Mouse (Mus musculus): ENCODE data around the gene Scn4a. TPM values are rescaled to one million over a fixed set of nuclear protein-coding genes. Genes with fewer than 3 reads are reported as not detected.
A peak's percentile ranks its signal among the peaks of the same experiment; 100 is the strongest.
"Not testable (repeated sequence)": the region's sequence is repeated elsewhere in the genome, so short reads cannot be mapped to it uniquely, and the experiment has no call there.

The Scn4a gene
- polyA plus RNA-seq, 1 experiment from 2014 or later, result 1.5 TPM

DNA sequence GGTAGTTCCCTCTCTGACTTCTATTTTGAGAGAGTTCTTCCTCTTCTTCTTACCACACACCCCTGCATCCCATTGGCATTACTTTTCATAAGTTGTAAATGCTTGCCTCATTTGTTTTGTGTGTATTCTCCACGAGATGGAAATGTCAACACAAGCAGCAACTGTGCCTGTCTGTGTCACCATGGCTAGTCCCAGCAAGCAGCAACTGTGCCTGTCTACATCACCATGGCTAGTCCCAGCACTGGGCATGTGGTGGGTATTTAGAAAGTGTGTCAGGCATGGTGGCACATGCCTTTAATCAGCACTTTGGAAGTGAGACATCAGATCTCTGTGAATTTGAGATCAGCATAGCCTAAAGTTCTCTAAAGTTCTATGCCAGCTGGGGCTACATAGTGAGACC lies 1.1 kb upstream of the Scn4a start:
- Histone ChIP-seq H3K9ac (ENCODE audit: low read depth, low read length) (no peak overlapping the region), H3K4me2 (ENCODE audit: low read depth, low read length) (no peak overlapping the region), H3K27ac (replicated peaks; ENCODE audit: low read depth, low read length) (no peak overlapping the region), H3K4me3 (ENCODE audit: low read depth, low read length) (no peak overlapping the region), H3K4me1 (ENCODE audit: control insufficient read depth, insufficient read depth, low read length) (no peaks in the 10 kb centered on the region), H3K27me3 (replicated peaks; ENCODE audit: control insufficient read depth, insufficient read depth, low read length) (no peaks in the 10 kb centered on the region), H3K36me3 (ENCODE audit: control insufficient read depth, insufficient read depth, low read length) (no peaks in the 10 kb centered on the region), H3K9me3 (ENCODE audit: control insufficient read depth, low read length) (no peaks in the 10 kb centered on the region)
- DNase-seq (ENCODE audit: low spot score) (no peak), ATAC-seq (ENCODE audit: low read depth) (no peak)
- 46% methylated on average over 1 of the region's 1 CpGs for WGBS

DNA sequence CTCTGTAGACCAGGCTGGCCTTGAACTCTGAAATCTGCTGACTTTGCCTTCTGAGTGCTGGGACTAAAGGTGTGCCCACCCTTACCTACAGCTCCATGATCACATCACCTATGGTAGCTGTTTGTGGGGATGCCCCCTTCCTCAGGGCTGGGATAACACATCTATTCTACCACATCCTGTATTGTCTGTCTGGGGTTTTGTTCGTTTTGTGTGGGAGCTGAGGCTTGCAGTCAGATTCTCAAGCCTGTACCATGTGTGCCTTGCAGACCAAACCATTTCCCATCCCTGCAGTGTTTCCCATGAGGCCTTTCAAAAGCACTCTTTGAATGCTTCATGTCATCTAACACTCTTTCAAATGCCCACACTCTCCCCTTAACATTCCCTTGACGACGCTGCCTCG lies 1.1 kb downstream of the Scn4a start:
- no peaks in the 10 kb centered on the region for H3K9me3 ChIP-seq (ENCODE audit: control insufficient read depth, low read length)
- H3K27me3 ChIP-seq (replicated peaks; ENCODE audit: control insufficient read depth, insufficient read depth, low read length), result no peaks in the 10 kb centered on the region
- DNase-seq (ENCODE audit: low spot score), result no peak
- H3K4me1 ChIP-seq (ENCODE audit: control insufficient read depth, insufficient read depth, low read length), result no peaks in the 10 kb centered on the region
- H3K27ac ChIP-seq (replicated peaks; ENCODE audit: low read depth, low read length), result no peak overlapping the region
- ATAC-seq (ENCODE audit: low read depth), result no peak
- WGBS, result 66% methylated on average over 4 of the region's 4 CpGs
- no peak overlapping the region for H3K9ac ChIP-seq (ENCODE audit: low read depth, low read length)
- no peak overlapping the region for H3K4me2 ChIP-seq (ENCODE audit: low read depth, low read length)
- no peak overlapping the region for H3K4me3 ChIP-seq (ENCODE audit: low read depth, low read length)
- H3K36me3 ChIP-seq (ENCODE audit: control insufficient read depth, insufficient read depth, low read length), result no peaks in the 10 kb centered on the region

DNA sequence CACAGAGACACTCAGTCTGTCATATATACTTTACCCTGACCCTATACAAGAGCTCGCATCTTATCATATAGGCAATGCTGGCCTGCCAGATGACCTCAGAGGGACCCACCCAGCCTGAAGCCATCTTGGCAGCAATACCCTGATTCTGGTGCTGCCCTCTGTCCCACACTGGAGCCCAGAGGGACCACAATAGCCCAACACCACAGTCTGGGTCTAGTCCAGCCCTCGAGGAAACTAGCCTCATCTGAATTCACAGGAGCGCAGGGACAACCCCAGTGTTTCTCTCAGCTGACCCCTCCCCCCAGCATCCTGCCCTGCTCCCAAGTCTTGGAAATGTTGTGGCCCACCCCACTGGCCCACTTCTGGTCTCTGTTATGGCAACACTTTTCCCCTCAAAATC lies 1.8 kb downstream of the Scn4a start:
- Histone ChIP-seq H3K9ac (ENCODE audit: low read depth, low read length) (no peak overlapping the region), H3K36me3 (ENCODE audit: control insufficient read depth, insufficient read depth, low read length) (no peaks in the 10 kb centered on the region), H3K27ac (replicated peaks; ENCODE audit: low read depth, low read length) (no peak overlapping the region), H3K4me3 (ENCODE audit: low read depth, low read length) (no peak overlapping the region), H3K4me2 (ENCODE audit: low read depth, low read length) (no peak overlapping the region), H3K4me1 (ENCODE audit: control insufficient read depth, insufficient read depth, low read length) (no peaks in the 10 kb centered on the region), H3K9me3 (ENCODE audit: control insufficient read depth, low read length) (no peaks in the 10 kb centered on the region), H3K27me3 (replicated peaks; ENCODE audit: control insufficient read depth, insufficient read depth, low read length) (no peaks in the 10 kb centered on the region)
- no peak for DNase-seq (ENCODE audit: low spot score)
- ATAC-seq (ENCODE audit: low read depth), result no peak
- 43% methylated on average over 3 of the region's 3 CpGs for WGBS

DNA sequence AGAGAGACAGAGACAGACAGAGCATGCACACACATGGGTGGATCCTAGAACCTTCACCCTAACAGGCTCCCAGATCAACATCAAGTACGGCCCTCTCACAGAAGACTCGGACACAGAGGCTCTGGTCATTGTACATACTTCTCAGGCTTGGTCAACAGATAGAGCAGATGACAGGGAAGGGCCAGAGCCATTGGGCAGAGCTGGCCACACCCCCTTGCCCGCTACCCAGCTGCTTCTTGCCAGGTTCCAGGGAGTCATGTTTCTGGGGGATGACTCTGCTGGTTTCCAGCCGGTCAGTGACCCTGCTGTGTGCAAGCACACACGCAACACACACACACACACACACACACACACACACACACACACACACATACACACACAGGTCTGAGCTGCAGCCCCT lies 2.2 kb downstream of the Scn4a start:
- H3K9ac ChIP-seq (ENCODE audit: low read depth, low read length), result no peak overlapping the region
- H3K4me1 ChIP-seq (ENCODE audit: control insufficient read depth, insufficient read depth, low read length), result no peaks in the 10 kb centered on the region
- no peaks in the 10 kb centered on the region for H3K9me3 ChIP-seq (ENCODE audit: control insufficient read depth, low read length)
- H3K4me2 ChIP-seq (ENCODE audit: low read depth, low read length), result no peak overlapping the region
- DNase-seq (ENCODE audit: low spot score) (no peak), ATAC-seq (ENCODE audit: low read depth) (no peak)
- H3K36me3 ChIP-seq (ENCODE audit: control insufficient read depth, insufficient read depth, low read length), result no peaks in the 10 kb centered on the region
- no peak overlapping the region for H3K4me3 ChIP-seq (ENCODE audit: low read depth, low read length)
- no peaks in the 10 kb centered on the region for H3K27me3 ChIP-seq (replicated peaks; ENCODE audit: control insufficient read depth, insufficient read depth, low read length)
- no peak overlapping the region for H3K27ac ChIP-seq (replicated peaks; ENCODE audit: low read depth, low read length)
- WGBS, result 40% methylated on average over 5 of the region's 5 CpGs

DNA sequence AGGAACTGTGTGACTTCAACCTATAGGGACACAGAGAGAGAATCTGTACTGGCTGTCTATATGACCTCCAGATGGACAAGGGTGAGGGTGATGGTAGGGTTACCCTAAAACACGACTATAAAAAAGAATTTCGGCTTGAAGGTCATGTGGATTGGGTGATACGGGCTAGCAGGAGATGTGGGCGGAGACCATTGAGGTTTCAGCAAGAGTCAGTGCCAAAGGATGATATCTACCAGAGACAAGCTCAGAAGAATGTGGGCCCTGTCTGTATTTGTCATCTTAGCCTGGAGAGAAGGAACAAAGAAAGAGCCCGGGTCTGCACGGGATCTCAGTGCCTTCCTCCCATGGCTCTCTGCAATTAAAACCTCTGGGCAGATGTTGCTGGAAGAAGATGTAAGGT lies 3.3 kb downstream of the Scn4a start:
- Histone ChIP-seq H3K9me3 (ENCODE audit: control insufficient read depth, low read length) (no peaks in the 10 kb centered on the region), H3K27me3 (replicated peaks; ENCODE audit: control insufficient read depth, insufficient read depth, low read length) (no peaks in the 10 kb centered on the region), H3K4me1 (ENCODE audit: control insufficient read depth, insufficient read depth, low read length) (no peaks in the 10 kb centered on the region), H3K4me3 (ENCODE audit: low read depth, low read length) (no peak overlapping the region), H3K4me2 (ENCODE audit: low read depth, low read length) (no peak overlapping the region), H3K36me3 (ENCODE audit: control insufficient read depth, insufficient read depth, low read length) (no peaks in the 10 kb centered on the region), H3K9ac (ENCODE audit: low read depth, low read length) (no peak overlapping the region), H3K27ac (replicated peaks; ENCODE audit: low read depth, low read length) (no peak overlapping the region)
- 88% methylated on average over 6 of the region's 6 CpGs for WGBS
- ATAC-seq (ENCODE audit: low read depth), result no peak
- no peak for DNase-seq (ENCODE audit: low spot score)

DNA sequence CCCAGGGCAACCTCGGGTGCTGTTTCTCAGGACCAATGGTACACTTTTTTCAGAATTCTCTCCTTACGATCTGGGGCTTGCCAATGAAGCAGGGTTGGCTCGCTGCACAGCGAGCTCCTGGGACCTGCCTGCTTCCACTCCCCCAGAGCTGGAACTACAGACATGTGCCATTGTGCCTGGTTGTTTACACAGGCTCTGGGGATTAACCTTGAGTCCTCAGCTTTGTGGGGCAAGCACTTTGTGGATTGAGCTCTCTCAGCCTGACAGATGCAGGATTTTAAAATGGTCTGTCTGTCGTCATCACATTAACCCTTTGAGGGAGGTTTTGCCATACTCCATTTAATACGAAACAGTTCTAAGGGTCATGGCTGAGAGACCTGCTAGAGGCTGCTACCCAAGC lies 8.2 kb downstream of the Scn4a start:
- Histone ChIP-seq H3K9ac (ENCODE audit: low read depth, low read length) (no peak overlapping the region), H3K4me2 (ENCODE audit: low read depth, low read length) (no peak overlapping the region), H3K36me3 (ENCODE audit: control insufficient read depth, insufficient read depth, low read length) (no peaks in the 10 kb centered on the region), H3K27me3 (replicated peaks; ENCODE audit: control insufficient read depth, insufficient read depth, low read length) (no peaks in the 10 kb centered on the region), H3K4me3 (ENCODE audit: low read depth, low read length) (no peak overlapping the region), H3K9me3 (ENCODE audit: control insufficient read depth, low read length) (no peaks in the 10 kb centered on the region), H3K27ac (replicated peaks; ENCODE audit: low read depth, low read length) (no peak overlapping the region), H3K4me1 (ENCODE audit: control insufficient read depth, insufficient read depth, low read length) (no peaks in the 10 kb centered on the region)
- ATAC-seq (ENCODE audit: low read depth), result no peak
- DNase-seq (ENCODE audit: low spot score), result peak; percentile 48
- WGBS, result 45% methylated on average over 5 of the region's 6 CpGs

DNA sequence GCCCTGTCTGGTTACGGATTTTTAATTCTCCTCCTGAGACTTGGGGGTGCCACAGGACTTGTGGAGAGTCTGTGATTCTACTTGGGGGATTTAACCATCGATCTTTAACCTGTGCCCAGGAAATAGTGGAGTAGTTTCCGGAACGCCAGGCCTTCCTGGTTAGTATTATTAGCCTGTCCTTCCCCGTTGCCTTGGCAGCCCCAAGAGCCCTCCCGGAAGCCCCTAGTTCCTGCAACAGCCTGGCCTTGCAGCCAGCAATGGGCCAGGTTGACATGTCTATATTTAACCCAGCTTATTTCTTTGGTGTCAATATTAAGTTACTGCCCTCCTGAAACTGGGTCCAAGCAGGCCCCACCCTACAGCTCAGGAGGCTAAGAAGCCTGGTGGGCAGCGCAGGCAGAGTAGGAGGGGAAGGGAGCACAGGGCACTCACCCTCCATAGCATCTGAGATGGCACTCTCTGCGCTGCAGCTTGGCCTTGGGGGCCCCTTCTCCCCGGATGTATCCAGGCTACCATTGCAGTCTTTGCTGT lies 12.0 kb downstream of the Scn4a start:
- no peak overlapping the region for H3K9ac ChIP-seq (ENCODE audit: low read depth, low read length)
- 82% methylated on average over 9 of the region's 9 CpGs for WGBS

DNA sequence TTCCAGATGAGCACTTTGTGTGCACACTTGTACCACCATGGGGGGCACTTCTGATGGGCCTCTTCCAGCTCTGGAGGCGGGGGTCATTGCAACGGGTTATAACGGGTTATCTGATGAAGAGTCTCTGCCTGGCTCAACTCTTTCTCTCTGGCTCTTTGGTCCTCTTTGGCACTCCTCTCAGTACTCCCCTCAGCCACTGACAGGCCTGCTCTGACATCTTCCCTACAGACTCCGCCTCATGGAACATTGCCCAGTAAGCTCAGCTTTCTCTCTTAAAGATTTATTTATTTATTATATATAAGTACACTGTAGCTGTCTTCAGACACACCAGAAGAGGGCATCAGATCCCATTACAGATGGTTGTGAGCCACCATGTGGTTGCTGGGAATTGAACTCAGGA lies 13.8 kb downstream of the Scn4a start:
- not testable (repeated sequence) for H3K4me2 ChIP-seq (ENCODE audit: low read depth, low read length); H3K9me3 ChIP-seq (ENCODE audit: control insufficient read depth, low read length); H3K4me1 ChIP-seq (ENCODE audit: control insufficient read depth, insufficient read depth, low read length); H3K27ac ChIP-seq (replicated peaks; ENCODE audit: low read depth, low read length); H3K36me3 ChIP-seq (ENCODE audit: control insufficient read depth, insufficient read depth, low read length); H3K27me3 ChIP-seq (replicated peaks; ENCODE audit: control insufficient read depth, insufficient read depth, low read length); ATAC-seq (ENCODE audit: low read depth); H3K9ac ChIP-seq (ENCODE audit: low read depth, low read length); H3K4me3 ChIP-seq (ENCODE audit: low read depth, low read length)
- DNase-seq (ENCODE audit: low spot score), result peak; percentile 38
- 85% methylated on average over 4 of the region's 4 CpGs for WGBS

More for the DNA sequence above, 12.0 kb downstream of the Scn4a start:
- Histone ChIP-seq H3K27me3 (replicated peaks; ENCODE audit: control insufficient read depth, insufficient read depth, low read length) (no peaks in the 10 kb centered on the region), H3K4me1 (ENCODE audit: control insufficient read depth, insufficient read depth, low read length) (no peaks in the 10 kb centered on the region), H3K27ac (replicated peaks; ENCODE audit: low read depth, low read length) (no peak overlapping the region), H3K36me3 (ENCODE audit: control insufficient read depth, insufficient read depth, low read length) (no peaks in the 10 kb centered on the region), H3K4me3 (ENCODE audit: low read depth, low read length) (no peak overlapping the region), H3K9me3 (ENCODE audit: control insufficient read depth, low read length) (no peaks in the 10 kb centered on the region), H3K4me2 (ENCODE audit: low read depth, low read length) (no peak overlapping the region)
- DNase-seq (ENCODE audit: low spot score), result no peak
- ATAC-seq (ENCODE audit: low read depth), result no peak

DNA sequence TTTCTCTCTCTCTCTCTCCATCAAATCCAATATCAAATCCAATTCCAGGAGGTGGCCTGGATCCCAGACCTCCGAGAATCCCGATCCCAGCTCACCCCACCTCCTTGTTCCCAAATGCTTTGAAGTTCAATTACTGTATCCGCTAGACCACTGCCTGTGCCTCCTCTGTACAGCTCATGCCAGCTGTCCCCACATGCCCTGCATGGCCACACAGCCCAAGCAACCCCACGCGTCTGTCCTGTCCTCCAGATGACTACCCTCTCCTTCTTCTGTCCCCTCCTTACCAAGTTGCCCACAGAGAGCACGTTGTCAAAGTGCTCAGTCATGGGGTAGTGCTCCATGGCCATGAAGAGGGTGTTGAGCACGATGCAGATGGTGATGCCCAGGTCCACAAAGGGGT lies 14.2 kb downstream of the Scn4a start:
- H3K27me3 ChIP-seq (replicated peaks; ENCODE audit: control insufficient read depth, insufficient read depth, low read length), result no peaks in the 10 kb centered on the region
- H3K4me1 ChIP-seq (ENCODE audit: control insufficient read depth, insufficient read depth, low read length), result no peaks in the 10 kb centered on the region
- H3K36me3 ChIP-seq (ENCODE audit: control insufficient read depth, insufficient read depth, low read length), result no peaks in the 10 kb centered on the region
- WGBS, result 73% methylated on average over 7 of the region's 7 CpGs
- no peaks in the 10 kb centered on the region for H3K9me3 ChIP-seq (ENCODE audit: control insufficient read depth, low read length)
- no peak overlapping the region for H3K4me3 ChIP-seq (ENCODE audit: low read depth, low read length)
- ATAC-seq (ENCODE audit: low read depth) (no peak), DNase-seq (ENCODE audit: low spot score) (no peak)
- no peak overlapping the region for H3K27ac ChIP-seq (replicated peaks; ENCODE audit: low read depth, low read length)
- H3K4me2 ChIP-seq (ENCODE audit: low read depth, low read length), result no peak overlapping the region
- no peak overlapping the region for H3K9ac ChIP-seq (ENCODE audit: low read depth, low read length)
